Mouse (Mus musculus) stomach, postnatal 0 days (tissue): ENCODE results near the gene Gm45140.

ENCODE experiments used
- CTCF ChIP-seq: IDR thresholded peaks from 2 replicates; pipeline ENCODE4 v1.5.1; 2016; ENCODE audit warnings: antibody characterized with exemption, low read depth, mild to moderate bottlenecking, moderate library complexity
- EP300 ChIP-seq: optimal IDR thresholded peaks from 2 replicates; pipeline ENCODE3; 2016; ENCODE audit warnings: antibody characterized with exemption

DNA sequence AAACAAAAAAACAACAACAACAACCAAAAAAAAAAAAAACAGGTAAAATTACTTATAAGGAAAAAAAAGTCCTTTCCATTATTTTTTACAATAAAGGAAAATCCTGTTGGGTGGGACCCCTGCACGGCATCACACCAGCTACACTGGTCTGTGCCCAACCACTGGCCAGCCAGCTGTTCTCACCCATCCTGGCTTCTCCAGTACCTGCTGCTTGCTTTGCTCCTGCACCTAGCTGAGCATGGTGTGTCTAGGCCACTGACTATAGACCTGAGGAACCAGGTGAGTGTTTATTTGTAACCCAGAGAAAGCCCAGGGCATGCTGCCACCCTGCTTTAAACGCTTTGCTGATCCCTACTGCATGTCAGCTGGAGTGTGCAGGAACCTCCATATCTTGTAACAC is 15.2 kb downstream of the Gm45140 start:
- TF ChIP-seq CTCF (no peak), EP300 (no peak)
